In the genomic region with DNA sequence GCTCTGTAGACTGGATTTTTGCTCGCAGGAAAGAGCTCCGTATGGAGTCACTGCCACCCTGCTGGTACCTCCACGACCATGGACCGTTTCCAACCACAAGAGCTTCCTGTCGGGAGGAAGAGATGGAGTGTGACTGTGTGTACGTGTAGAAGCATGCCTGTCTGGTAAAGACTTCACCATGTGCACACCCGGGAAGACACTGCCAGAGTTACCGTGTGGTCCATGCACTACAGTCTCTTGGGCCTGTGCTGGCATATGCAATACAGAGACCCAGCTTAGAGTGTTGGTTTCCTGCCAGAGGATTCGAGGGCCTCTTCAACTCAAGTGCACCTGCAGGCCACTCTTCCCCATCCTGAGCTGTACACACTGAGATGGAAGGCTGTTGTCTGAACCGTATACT, we compare ENCODE assay signal across 14 mouse cellular contexts. TPM values are rescaled to one million over a fixed set of nuclear protein-coding genes. Genes with fewer than 3 reads are reported as not detected.
DNase-seq lines count a peak whose midpoint lies in the region; ATAC-seq lines count a peak whose summit lies in the region.
"Had no signal": no experiment of that assay in that cellular context is flagged by ENCODE, and none has a peak within 500 bp of the region (broad histone marks: within the 10 kb centered on the region; RNA-seq: fewer than 3 reads in every experiment).

No protein-coding gene starts in this region.

- intact Hi-C loops in left cerebral cortex, postnatal 4 days (cut with DNase I): no loop called here
- intact Hi-C loops in left cerebral cortex, postnatal 14 days (cut with DNase I): no loop called here

- no peaks in the 10 kb centered on the region for H3K27me3 ChIP-seq in lung, embryonic 15.5 days
- H3K27me3 ChIP-seq: midbrain, embryonic 12.5 days had no signal

- no peaks in the 10 kb centered on the region for H3K9me3 ChIP-seq in lung, embryonic 15.5 days
- H3K9me3 ChIP-seq: G1E; midbrain, embryonic 12.5 days had no signal

- H3K4me1 ChIP-seq in lung, embryonic 15.5 days: peaks cover 27% of the 10 kb centered on the region; the same call in 1 of the 2 replicates

- no peak overlapping the region for H3K4me2 ChIP-seq in lung, embryonic 15.5 days
- H3K4me2 ChIP-seq: midbrain, embryonic 12.5 days had no signal

- peak; percentile 41 for DNase-seq in left cerebral cortex, postnatal 4 days
- DNase-seq in left cerebral cortex, postnatal 14 days (ENCODE audit: low spot score in 2 of 2): no peak
- peak; percentile 64 to 72 for DNase-seq in cerebellum, postnatal 10 days
- DNase-seq in thymus, postnatal 25 days: peak; percentile 58
- DNase-seq in adrenal gland, adult 18-20 months (ENCODE audit: low spot score in 2 of 2): no peak
- DNase-seq in urinary bladder, postnatal 14 days (ENCODE audit: low spot score): no peak
- no peak for DNase-seq in urinary bladder, postnatal 36 days (ENCODE audit: low spot score in 2 of 2)
- DNase-seq: right cerebral cortex, postnatal 4 days had no signal

- WGBS in lung, embryonic 15.5 days: 57% methylated on average over 10 of the region's 10 CpGs

- H3K36me3 ChIP-seq in lung, embryonic 15.5 days: no peaks in the 10 kb centered on the region
- H3K36me3 ChIP-seq: G1E; midbrain, embryonic 12.5 days had no signal

- H3K27ac ChIP-seq in lung, embryonic 15.5 days: peak overlapping the region; percentile 42
- H3K27ac ChIP-seq: layer of hippocampus, adult 2 months; midbrain, embryonic 12.5 days; stomach, postnatal 0 days had no signal

- ATAC-seq in lung, embryonic 15.5 days (ENCODE audit: borderline replicate concordance, extremely low read depth, low FRiP score, low TSS enrichment): peak; percentile 79
- ATAC-seq: intestine, embryonic 16.5 days had no signal

- no peak overlapping the region for H3K9ac ChIP-seq in lung, embryonic 15.5 days
- H3K9ac ChIP-seq: midbrain, embryonic 12.5 days had no signal

- H3K4me3 ChIP-seq in lung, embryonic 15.5 days: no peak overlapping the region
- H3K4me3 ChIP-seq: layer of hippocampus, adult 2 months; midbrain, embryonic 12.5 days had no signal

RNA-seq across cellular contexts. Expression of a gene that starts 41.8 kb away (rescaled TPM):
- 10 to 100 TPM in 1 of 2 experiments, 1 to 10 TPM in 1; 9.5 to 11.9 TPM for total RNA-seq in left cerebral cortex, postnatal 4 days (2021)
- 10 to 100 TPM; 13.4 to 13.7 TPM for total RNA-seq in left cerebral cortex, postnatal 14 days (2021)
- polyA plus RNA-seq in lung, embryonic 15.5 days (2015; fragmentation: Nextera tagmentation; extraction: Ambion mirVana): 8.3 and 8.5 TPM in 2 replicates
- total RNA-seq in adrenal gland, adult 18-20 months (2021): 10 to 100 TPM; 17.3 to 74.9 TPM
- polyA plus RNA-seq: G1E had no signal

Comparison
In these comparisons a context has a peak if more than half of its experiments do, and no peak if none do; other contexts are left out.
1. DNase-seq: peak in left cerebral cortex, postnatal 4 days (single experiment), cerebellum, postnatal 10 days (2 of 2) and thymus, postnatal 25 days (single experiment); none in left cerebral cortex, postnatal 14 days (0 of 2), adrenal gland, adult 18-20 months (0 of 2), urinary bladder, postnatal 14 days (single experiment) and urinary bladder, postnatal 36 days (0 of 2).